Mouse (Mus musculus) gastrocnemius, postnatal 25 days (tissue): Measurements from ENCODE around the gene Ddx20. TPM values are rescaled to one million over a fixed set of nuclear protein-coding genes. Genes with fewer than 3 reads are reported as not detected.

Experiments used
- DNase-seq: peaks from one replicate; pipeline ENCODE4 v3.0.0; 2022
- long read RNA-seq, 2 experiments: library from polyadenylated mRNA; stranded (forward); transcript quantifications; one replicate each; pipeline ENCODE4 v2.0.0; 2021
- total RNA-seq, 2 experiments: library from RNA; stranded (reverse); gene quantifications; 1 replicate in 1 of 2; 2 replicates in 1 of 2; pipeline ENCODE4 v1.2.3; 2021

The Ddx20 gene
- 1 to 10 TPM; 7.8 to 8.1 TPM for total RNA-seq
- long read RNA-seq, experiment 1, partial matches to known transcripts = 2 of 5 reads
- long read RNA-seq, experiment 1, other reads (novel, unspliced or antisense) = 0 of 5 reads
- long read RNA-seq, experiment 2, transcript Ddx20-201 (11 exons, 2,905 nt) = major isoform, 17 of 17 reads
- long read RNA-seq, experiment 2, partial matches to known transcripts = 0 of 17 reads
- long read RNA-seq, experiment 2, other reads (novel, unspliced or antisense) = 0 of 17 reads

- peak; percentile 96 for DNase-seq
Measured at GRCm38 (mm10) chr3:105687324-105688060, at the start of gene Ddx20. TSS of gene Ddx20 (minus strand) at chr3:105687574.

- no peak for DNase-seq
Measured at GRCm38 (mm10) chr3:105737070-105737469, 49.7 kb upstream of the Ddx20 start.

- DNase-seq = no peak
Measured at GRCm38 (mm10) chr3:105736148-105736547, 48.8 kb upstream of the Ddx20 start.

- no peak for DNase-seq
Measured at GRCm38 (mm10) chr3:105735285-105735684, 47.9 kb upstream of the Ddx20 start.

GRCm38 (mm10) chr3:105733538-105733937 lies 46.2 kb upstream of the Ddx20 start:
- no peak for DNase-seq

- DNase-seq = no peak
Measured at GRCm38 (mm10) chr3:105732360-105732759, 45.0 kb upstream of the Ddx20 start.

GRCm38 (mm10) chr3:105726037-105726436 lies 38.7 kb upstream of the Ddx20 start:
- no peak for DNase-seq

- DNase-seq = no peak
Measured at GRCm38 (mm10) chr3:105722510-105722909, 35.1 kb upstream of the Ddx20 start.

GRCm38 (mm10) chr3:105721681-105722201 lies 34.4 kb upstream of the Ddx20 start:
- DNase-seq = no peak

- no peak for DNase-seq
Measured at GRCm38 (mm10) chr3:105720514-105720913, 33.1 kb upstream of the Ddx20 start.

GRCm38 (mm10) chr3:105719979-105720378 lies 32.6 kb upstream of the Ddx20 start:
- DNase-seq = no peak

GRCm38 (mm10) chr3:105718746-105719145 lies 31.4 kb upstream of the Ddx20 start:
- no peak for DNase-seq

GRCm38 (mm10) chr3:105717856-105718555 lies 30.6 kb upstream of the Ddx20 start:
- no peak for DNase-seq

GRCm38 (mm10) chr3:105716353-105717000 lies 29.1 kb upstream of the Ddx20 start:
- peak; percentile 62 for DNase-seq

GRCm38 (mm10) chr3:105714820-105715167 lies 27.4 kb upstream of the Ddx20 start:
- DNase-seq = no peak

GRCm38 (mm10) chr3:105714091-105714819 lies 26.9 kb upstream of the Ddx20 start:
- peak; percentile 73 for DNase-seq

- no peak for DNase-seq
Measured at GRCm38 (mm10) chr3:105712827-105713226, 25.5 kb upstream of the Ddx20 start.

GRCm38 (mm10) chr3:105711741-105712140 lies 24.4 kb upstream of the Ddx20 start:
- DNase-seq = peak; percentile 81

GRCm38 (mm10) chr3:105710246-105710645 lies 22.9 kb upstream of the Ddx20 start:
- no peak for DNase-seq

GRCm38 (mm10) chr3:105707590-105707989 lies 20.2 kb upstream of the Ddx20 start:
- DNase-seq = no peak

GRCm38 (mm10) chr3:105706366-105707020 lies 19.1 kb upstream of the Ddx20 start:
- DNase-seq = no peak
